Mouse (Mus musculus): ENCODE measurements around the gene Ehd4.

Gene Ehd4

DNA sequence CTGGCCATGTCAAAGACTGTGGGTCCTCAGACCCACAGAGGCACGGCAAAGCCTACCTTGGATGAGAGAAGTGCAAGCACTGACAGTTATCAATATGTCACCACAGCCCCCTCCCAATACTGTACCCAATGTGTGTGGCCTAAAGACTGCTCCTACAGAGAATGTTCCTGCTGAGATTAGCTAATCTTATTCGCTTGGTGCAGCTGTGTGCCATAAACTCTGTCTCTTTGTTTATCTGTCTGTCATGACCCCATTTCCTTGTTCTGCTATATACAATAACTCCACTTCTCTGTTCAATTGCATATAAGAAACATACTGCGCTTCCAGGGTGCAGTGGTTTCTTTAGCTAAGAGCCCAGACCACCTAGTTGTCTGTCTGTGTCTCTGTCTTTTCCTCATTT is 48.5 kb downstream of the Ehd4 start:
- DNase-seq = no peak

DNA sequence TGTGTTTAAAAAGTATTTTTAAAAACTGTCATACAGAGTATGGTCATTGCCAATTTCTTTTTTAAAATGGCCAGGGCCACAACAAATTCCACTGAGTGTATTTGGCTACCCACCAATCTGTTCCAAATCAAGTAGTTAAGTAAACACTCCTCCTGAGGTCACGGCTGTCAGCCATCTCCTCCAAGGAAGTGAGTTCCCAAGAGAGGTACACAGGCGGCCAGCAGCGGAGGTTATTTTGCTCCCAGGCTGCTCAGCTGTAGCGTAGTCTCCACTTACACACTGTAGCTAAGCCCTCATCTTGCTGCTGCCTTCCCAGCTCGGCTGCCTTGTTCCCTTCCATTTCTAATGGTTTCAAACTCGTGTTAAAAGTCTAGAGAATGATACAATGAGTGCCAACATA is 51.5 kb downstream of the Ehd4 start:
- DNase-seq = peak; percentile 56

DNA sequence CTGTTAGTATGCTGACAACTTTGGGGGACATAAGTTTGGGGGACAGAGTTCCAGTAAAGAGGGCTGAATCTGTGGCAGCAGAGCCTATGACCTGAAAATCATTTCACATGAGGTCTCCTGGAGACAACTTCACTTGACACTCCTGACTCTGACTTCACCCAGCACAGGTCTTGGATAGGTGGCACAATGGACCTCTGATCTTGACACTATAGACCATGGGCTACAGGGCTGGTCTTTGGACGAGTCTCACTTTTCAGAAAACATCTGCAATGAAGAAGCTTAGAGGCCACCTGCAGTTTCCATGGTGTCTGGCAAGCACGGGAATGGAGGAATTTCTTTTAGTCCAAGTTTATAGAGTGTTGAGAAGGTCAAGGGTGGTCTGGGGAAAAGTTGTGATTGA is 52.0 kb downstream of the Ehd4 start:
- DNase-seq = no peak

DNA sequence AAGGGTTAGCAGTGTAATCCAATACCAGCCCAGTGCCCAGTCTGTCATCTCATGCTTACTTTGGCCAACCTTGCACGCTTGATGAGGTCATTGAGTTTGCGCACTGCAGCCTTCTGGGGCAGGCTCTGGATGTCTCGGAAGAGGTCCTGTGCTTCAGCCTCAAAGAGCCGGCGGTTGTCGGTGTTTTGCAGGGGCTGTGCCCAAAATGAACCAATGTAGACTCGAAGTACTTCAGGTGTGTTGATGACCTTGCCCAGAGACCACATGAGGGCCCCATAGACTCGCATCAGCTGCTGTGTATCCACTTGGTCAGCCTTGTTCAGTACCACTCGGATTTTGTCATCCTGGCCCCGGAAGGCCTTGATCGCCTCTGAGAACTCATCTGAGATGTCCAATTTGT is 52.4 kb downstream of the Ehd4 start:
- peak; percentile 11 for DNase-seq

DNA sequence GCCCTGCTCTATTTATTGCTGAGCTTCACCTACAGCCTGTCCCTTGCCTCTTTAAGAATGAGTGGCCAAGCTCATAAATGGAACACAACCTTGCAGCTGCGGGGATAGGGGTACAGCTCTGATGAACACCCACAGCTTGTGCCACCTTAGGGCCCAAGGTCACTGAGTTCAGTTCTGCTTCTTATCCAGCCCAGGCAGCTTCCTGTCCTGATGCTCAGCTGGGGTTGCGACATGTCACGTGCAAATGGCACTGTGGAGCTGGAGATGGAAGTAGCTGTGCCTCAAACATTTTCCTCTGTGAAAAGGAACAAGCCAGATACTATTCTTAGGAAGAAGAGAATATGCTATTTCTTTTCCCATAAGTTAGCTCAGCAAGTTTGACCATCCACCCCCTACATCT is 54.5 kb downstream of the Ehd4 start:
- DNase-seq = no peak

DNA sequence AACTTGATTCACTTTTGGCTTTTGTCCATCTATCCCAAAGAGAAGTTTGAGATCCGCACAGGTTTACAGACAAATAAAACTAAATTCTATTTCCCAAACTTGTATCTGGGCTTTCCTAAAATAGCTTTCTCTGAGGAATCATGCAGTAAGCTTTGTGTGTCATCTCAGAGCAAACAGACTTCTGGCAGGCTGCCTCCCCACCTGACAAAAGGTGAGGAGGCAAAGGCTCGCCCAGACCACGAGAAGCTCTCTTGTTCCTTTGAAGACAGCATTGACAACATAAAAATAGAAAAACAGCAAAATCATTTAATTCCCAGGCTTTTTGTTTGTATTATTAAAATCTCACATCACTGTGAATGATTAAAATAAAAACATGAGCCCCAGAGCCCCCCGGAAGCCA is 55.1 kb downstream of the Ehd4 start:
- DNase-seq = no peak

DNA sequence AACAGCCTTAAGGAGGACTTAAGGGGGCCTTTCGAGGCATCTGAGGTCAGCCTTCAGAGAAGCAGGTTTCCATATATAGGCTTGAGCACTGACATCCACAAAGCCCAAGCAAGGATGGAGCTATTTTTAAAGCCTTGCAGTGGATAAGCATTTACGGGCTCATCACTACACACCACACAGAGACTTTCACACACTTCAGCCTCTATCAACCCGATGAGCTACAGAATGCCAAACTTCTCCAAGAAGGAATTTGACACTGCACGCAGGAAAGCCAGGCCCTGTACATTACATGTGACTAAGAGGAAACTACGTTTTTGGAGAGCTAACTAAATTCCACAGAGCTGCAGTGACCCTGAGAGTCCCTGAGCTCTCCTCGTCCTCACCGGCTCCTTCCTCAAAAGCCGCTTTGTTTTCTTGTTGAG is 55.6 kb downstream of the Ehd4 start:
- DNase-seq = peak; percentile 16

DNA sequence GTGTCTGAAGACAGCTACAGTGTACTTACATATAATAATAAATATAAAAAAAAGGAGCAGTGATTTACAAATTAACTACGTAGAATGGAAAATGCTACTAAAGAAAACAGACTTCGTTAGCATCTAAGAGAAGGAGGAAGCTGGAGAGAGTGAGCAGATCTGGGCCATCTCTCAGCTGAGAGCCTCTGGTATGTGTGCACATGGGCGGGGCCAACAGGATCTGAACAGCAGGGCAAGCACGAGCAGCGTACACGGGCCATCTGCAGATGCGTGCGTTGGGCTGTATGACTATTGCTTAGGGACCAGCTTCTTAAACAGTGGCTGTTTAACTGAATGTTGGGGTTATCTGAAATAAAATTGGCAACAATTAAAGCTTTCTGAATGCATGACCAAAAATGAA is 56.5 kb downstream of the Ehd4 start:
- no peak for DNase-seq

DNA sequence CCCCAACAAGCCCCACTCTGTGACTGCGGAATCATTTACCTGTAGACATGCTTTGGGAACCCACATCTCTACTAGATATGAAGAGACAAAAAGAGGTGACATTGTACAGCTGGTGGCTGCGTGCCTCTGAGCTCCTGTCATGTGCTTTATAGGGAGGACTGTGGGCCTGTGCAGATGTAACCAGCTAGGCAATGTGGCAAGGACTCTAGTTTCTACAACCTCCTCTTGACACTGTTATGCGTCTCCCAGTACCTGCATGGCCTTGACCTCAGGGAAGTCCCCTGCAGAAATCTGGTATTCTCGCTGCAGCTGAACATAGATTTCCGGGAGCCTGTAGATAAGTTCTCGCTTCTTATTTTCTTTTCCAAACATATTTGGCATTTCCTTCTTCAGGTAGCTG is 57.7 kb downstream of the Ehd4 start:
- no peak for DNase-seq

DNA sequence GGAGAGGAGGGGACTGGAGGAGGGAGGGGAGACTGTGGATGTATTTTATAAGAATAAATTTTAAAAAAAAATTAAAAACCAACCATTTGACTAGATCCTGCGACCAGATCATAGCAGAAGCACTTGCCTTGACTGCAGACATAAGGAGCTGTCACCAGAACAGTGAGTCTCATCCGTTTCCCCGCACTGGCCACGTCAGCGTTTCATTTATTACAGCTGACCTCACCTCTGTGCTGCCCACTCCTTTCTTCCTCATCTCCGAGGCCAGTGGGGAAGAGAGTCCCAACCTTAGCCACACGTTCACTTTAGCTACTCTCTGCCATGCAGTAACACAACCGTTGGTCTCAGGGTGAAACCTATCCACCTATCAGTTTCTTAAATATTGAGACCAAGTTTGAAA is 58.2 kb downstream of the Ehd4 start:
- DNase-seq = no peak

DNA sequence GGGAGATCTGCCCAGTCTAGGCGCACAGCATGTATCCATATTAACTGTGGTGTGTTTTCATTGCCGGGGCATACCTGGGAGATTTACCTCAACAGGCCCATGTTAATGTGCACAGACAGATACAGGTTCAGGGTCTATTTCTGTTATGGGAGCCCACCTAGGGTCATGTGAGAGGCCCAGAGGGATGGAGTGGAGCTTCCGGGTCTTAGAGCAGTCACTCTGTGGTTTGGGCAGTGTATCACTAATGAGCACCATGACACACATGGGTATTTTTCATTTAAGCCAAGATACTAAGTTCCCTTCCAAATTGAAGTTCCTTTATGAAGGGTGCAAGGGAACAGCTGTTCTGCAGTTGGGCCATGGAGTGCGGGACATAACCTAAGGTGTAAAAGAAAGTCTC is 59.2 kb downstream of the Ehd4 start:
- no peak for DNase-seq

DNA sequence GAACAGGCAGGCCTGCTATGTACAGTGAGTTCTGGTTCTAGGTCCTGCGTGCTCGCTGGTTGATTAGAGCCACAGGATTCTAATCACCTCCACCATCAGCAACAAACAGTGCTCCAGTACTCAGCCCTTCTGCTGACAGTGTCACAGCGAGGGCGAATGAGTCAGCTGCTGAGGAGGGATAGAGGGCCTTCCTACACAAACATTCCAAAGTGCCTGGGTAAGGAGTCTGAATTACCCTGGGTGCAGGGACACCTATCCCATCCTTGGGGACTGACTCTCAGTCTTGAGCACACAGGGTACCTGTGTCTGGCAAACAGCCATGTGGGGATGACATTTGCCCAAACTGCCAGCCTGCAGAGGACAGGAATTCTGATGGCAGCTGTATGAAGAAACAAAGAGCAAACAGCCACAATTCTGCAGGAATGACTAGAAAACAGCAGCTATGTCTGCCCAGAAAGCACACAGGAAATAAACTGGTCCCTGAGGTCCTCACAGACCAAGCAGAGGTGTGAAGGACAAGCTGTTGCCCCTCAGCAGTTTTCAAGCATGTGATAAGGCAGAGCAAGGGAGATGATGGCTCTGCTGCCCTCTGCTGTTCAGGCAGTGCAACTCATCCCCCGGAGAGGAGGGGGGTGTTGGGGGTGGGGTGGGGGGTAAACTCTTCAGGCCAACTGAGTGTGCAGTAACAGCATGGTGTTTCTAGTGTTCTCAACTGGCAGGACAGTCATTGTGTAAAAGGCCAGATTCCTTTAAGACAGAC is 60.6 kb downstream of the Ehd4 start:
- peak; percentile 57 for DNase-seq

DNA sequence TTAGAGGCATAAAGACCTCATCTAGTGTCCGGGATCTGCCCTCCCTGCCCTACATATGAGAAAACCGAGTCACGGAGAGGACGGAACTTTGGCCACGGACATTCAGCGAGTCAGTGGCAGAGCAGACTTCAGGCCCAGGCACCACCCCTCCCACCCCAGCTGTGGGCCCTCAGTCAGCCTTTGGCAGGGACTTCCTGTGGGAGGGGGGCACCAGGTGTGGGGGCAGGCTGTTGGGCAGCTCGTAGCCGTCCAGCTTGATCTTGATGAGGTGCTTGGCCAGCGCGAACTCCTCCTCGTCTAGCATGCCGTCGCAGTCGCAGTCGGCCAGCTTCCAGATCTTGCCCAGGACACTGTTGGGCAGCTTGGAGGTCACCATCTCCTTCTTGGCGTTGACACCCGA is 63.4 kb downstream of the Ehd4 start:
- DNase-seq = no peak

DNA sequence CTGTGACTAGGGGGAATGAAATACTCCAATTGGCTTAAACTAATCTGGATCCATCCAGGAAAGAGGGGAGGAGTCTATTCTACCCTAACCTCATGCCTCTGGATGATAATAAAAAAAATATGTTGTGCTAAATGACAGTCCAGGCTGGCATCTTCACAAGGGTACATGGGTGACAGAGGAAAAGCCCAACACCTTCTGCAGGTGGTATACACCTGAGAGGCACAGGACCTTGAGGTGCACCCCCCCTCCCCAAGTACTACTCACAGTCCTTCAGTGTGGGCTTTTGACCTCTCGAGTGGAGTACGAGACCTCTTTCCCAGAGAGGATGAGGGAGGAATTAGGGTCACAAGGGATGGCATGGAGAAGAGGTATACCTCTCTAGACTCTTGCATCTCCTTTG is 66.5 kb downstream of the Ehd4 start:
- DNase-seq = no peak

DNA sequence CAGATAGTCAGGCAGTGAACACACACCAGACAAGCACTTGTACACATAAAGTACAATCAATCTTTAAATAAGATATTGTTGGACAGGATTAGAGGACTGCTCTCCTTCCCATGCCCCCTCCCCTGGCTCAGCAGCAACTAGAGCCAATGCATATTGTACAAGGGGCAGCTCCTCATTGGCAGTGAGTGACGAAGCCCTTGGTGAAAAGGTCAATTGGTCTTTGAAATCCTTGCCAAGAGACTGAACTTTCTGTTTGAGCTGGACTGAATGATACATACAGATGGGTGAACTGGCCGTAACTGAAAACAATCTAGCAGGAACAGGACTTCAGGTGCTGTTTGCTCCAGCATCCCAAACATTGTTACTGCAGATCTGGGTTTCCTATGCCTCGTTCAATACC is 67.0 kb downstream of the Ehd4 start:
- DNase-seq = no peak

DNA sequence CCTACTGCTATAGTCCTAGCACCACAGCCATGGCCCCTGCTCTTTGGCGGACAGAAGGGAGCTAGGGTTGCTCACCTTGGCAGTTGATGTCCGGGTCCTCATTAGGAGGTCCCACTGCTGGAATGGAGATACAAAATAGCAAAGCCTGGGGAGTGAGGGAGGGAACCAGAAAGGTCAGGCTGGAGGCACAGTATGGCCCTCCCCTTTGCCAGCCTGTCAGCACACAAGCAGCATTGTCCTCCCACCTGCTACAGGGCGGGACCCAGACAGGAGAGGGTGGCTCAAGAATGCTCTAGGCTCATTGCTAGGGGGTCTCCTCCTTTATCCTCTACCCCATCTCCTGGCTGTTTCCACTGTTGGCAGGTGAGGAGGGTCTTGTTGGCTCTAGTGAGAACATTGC is 68.4 kb downstream of the Ehd4 start:
- DNase-seq = no peak

DNA sequence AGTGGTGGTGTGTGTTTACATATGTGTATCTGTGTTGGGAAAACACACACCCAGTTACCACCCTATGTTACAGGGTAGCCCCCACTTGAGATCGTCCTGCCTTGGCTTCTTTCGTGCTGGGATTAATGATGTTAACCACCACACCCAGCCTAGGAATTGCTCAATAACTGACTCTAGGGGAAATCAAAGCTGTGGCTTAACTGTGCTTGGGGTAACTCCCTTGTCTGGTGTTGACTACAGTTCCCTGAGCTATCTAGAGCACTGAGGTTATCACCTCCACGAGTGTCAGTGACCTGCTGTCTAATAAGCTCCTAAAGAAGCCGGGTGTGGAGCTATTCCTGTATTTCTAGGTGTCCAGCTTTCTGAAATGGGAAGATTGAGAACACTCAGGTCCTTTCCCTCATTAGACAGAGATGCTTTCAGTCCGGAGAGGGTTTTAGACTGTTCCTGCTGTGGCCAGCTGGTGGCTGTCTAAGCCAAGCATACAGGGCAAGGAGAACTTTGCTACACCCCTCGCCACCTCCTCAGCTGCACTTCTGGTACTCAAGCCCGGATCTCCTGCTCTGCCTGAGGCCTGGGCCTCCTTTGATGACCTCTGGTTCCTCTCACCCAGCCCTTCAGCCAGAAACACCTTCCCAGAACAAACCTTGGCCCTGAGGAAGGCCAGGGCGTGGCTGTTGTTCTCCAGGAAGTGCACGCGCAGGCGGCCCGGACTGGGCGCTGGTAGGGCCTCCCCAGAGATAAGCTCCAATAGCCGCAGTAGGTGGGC is 69.6 kb downstream of the Ehd4 start:
- DNase-seq = peak; percentile 44

DNA sequence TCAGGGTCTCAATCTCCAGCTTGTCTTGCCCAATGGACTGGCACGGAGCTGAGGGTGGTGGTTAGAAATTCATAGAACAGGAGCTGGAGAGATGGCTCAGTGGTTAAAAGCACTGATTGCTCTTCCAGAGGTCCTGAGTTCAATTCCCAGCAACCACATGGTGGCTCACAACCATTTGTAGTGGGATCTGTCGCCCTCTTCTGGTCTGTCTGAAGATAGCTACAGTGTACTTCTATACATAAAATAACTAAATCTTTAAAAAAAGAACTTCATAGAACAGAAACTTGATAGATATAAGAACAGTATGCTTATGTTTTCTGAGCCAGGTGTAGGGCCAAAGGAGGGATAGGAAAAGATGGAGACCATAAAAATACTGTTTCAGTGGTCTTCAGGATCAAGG is 72.0 kb downstream of the Ehd4 start:
- DNase-seq = no peak

DNA sequence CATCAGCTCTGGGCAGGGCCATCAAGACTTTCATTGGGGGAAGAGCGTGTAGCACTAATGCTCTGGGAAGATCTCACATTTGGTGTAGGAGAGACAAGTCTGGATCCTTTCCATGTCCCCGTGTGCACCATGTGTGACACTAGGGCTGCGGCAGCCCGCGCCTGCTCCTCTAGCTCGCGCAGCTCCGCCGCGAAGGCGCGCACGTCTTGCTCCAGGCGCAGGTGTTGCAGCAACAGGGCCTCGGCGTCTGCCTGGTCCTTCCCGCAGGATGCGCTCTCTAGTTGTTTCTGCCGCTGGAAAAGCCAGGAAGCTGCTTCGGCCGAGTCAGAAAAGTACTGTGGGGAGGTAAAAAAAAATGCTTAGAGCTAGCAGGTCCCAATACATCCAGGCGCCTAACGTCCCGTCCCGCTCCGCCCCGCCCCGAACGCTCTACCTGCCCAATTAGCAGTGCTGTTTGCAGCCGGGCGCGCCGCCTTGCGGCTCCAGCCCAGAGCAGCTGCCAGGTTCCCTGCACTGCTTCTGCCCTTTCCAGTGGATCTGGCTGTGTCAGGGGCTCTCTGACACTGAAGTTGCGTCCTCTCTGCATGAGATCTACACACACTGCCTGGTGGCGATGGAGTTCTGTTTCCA is 78.2 kb downstream of the Ehd4 start:
- DNase-seq = peak; percentile 75

DNA sequence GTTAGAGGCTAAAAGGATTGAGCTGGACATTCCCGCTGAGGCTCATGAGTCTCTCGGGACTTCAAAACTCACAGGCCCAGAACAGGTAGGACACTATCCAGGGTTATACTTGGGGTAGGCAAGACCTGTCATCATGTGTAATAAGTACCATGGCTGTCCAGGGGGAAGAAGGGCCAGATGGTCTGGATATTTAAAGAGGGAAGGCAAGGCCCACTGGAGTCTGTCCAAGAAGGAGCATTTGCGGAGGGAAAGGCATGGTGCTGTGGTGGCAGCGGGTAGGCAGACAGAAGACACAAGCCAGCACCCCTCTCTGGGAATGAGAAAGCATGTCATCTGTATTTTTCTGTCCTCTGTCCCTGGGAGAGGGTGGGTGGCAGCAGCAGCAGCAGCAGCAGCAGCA is 80.3 kb downstream of the Ehd4 start:
- no peak for DNase-seq

DNA sequence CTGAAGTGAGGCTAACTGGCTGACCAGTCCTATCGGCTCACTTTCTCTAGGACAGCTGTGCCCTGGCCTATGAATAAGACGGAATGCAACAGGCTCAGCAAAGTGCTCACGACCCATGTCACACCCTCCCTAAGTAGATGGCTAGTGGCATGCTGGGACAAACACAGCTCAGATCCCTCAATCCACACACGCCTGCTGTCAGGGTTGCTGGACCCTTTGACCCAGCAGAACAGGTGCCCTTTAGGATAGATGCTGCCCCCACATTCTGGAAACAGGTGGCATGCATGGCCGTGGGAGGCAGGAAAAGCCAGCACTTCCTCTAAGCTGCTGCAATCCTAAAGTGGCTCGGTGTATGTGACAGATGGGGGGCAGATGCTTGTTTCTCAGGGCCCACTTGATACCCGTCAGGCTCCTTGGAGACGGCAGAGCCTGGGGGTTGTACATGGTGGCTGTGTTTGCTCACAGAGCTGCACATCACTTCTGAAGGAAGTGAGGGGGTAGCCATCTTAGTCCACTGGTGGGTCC is 84.9 kb downstream of the Ehd4 start:
- DNase-seq = no peak

DNA sequence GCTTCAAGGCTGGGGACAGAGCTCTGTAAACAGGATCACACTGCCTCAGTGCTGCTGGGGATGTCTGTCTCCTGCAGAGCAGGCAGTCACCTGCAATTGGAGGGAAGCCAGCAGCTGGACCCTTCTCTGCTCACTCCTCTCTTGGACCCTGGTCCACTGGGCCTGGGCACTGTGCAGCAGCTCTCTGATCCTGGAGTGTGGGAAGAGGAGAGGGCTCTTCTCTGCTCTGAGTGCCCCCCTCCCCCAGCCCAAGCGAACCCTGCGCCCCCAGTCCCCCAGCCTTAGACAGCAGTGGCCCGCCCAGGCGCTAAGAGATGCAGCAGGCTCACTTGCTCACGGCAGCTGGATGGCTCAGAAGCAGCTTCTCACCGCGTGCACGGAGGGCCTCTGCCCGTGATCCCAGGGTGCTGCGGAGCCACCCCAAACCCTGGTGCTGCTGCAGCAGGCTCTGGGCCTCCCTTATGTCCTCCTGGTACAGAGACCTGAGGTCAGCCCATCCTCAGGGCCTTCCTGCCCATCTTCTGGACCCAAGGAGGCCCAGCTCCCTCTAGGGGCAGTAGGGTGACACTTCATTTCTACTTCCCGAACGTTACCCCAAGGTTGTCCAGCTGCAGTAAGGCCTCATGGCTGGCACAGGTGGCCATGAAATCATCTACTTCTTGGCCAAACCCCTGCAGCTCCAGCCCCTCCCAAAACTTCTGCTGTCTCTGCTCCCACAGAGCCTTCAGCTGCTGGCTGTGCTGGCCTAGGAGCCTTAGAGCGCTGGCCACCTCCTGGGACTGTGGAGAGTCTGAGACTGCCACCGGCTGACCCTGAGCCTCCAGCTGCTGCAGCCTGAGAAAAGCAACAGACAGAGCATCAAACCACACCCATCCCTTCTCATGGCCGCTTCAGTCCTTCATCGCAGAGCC is 85.6 kb downstream of the Ehd4 start:
- peak; percentile 72 for DNase-seq

DNA sequence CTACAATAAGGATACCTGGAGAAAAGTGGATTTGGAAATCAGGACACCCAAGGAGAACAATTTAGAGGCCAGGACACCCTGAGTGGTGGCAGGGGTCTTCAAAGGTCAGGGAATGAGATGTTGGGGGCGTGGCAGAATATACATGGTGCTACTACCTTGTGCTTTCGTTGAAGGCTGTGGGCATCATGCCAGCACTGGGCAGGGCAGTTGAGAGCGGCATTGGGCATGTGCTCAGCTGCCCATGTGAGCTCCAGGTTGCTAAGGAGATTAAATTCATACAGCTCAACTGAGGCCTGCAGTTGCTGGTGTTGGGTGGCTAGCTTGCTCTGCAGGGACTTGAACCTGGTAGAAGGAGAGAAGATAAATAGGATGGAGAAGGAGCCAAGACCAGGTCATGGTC is 88.2 kb downstream of the Ehd4 start:
- no peak for DNase-seq
